Mouse (Mus musculus): ENCODE results near the gene Snrnp70. TPM values are rescaled to one million over a fixed set of nuclear protein-coding genes. Genes with fewer than 3 reads are reported as not detected.
"Not testable (repeated sequence)": the region's sequence is repeated elsewhere in the genome, so short reads cannot be mapped to it uniquely, and the experiment has no call there.

The Snrnp70 gene
- polyA plus RNA-seq, 1 experiment from 2014 or later: 204 TPM

DNA sequence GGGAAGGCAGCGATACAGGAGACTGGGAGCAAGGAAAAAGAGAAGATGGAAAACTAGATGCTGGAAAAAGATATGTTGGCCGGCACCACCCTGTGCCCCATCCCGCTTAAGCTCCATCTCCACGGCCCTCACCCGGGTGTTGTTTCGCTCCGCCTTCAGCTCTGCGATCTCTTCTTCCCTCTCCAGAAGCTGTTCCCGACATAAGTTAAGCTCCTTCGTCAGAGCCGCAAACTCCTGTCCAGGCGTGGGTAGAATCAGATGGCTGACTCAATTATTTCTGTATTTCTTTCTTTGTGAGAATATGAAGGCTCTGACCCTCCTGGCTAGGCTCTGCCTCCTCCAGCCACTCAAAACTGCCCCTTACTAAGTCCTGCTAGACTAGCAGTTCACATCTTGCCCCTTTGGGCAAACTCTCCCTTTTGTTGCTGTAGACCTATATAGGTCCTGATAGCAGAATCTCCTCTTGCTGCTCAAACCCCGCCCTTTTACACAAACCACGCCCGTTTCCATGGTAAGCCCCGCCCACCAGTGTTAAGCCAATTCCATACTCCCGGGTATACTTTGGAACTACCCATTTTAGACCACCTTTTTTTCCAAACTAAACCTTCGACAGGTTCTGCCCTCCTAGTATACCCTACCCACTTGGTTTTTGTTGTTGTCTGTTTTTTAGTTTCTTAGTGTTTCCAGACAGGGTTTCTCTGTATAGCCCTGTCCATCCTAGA lies 35.0 kb downstream of the Snrnp70 start:
- 44% methylated on average over 18 of the region's 18 CpGs for WGBS
- Histone ChIP-seq H3K4me3 (peak overlapping the region; percentile 49), H3K4me1 (peaks cover 11% of the 10 kb centered on the region), H3K9ac (no peak overlapping the region), H3K4me2 (peak overlapping the region; percentile 85; the same call in 1 of the 2 replicates), H3K27ac (no peak overlapping the region), H3K9me3 (no peaks in the 10 kb centered on the region), H3K36me3 (peaks cover 9% of the 10 kb centered on the region; the same call in 1 of the 2 replicates), H3K27me3 (peaks cover 52% of the 10 kb centered on the region)
- no peak for ATAC-seq (ENCODE audit: insufficient number of reproducible peaks, low FRiP score, low TSS enrichment, low read depth)

DNA sequence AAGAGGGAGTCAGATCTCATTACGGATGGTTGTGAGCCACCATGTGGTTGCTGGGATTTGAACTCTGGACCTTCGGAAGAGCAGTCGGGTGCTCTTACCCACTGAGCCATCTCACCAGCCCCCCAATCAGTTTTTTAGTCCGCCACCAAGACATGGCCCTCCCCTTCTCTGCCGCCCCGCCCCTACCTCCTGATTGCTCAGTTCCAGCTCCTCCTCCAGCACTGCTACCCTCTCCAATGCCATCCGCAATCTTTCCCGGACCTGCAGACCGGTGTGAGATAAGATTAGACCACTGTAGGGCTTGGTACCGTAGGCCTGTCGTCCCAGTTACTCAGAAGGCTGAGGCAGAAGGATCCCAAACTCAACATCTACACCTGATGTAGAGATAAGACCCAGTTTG lies 36.5 kb downstream of the Snrnp70 start:
- 56% methylated on average over 11 of the region's 11 CpGs for WGBS
- not testable (repeated sequence) for H3K9ac ChIP-seq; H3K36me3 ChIP-seq; H3K4me3 ChIP-seq; H3K4me2 ChIP-seq; H3K27ac ChIP-seq; ATAC-seq (ENCODE audit: insufficient number of reproducible peaks, low FRiP score, low TSS enrichment, low read depth); H3K9me3 ChIP-seq
- H3K4me1 ChIP-seq: peaks cover 11% of the 10 kb centered on the region
- H3K27me3 ChIP-seq: peaks cover 40% of the 10 kb centered on the region

DNA sequence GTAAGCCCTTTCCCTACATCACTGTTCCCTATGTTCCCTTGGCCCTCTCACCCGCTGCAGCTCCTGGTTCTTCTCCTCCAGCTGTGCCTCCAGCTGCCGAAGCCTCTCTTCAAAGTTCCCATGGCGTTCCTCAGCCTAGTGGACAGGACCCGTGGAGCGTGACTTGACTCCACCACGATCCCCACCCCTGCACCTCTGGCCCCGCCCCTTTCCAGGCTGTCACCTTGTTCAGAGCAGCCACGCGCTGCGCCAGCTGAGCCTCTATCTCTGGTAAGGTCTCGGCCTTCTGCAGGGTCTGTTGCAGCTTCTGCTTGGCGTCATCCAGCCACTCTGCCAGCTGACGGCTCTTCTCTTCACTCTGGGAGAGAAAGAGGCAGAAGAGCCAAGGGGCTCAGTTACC lies 39.5 kb downstream of the Snrnp70 start:
- Histone ChIP-seq H3K36me3 (peaks cover 15% of the 10 kb centered on the region; the same call in 1 of the 2 replicates), H3K4me1 (peaks cover 2% of the 10 kb centered on the region), H3K9ac (no peak overlapping the region), H3K4me3 (no peak overlapping the region), H3K9me3 (no peaks in the 10 kb centered on the region), H3K27ac (no peak overlapping the region), H3K27me3 (peaks cover 12% of the 10 kb centered on the region), H3K4me2 (no peak overlapping the region)
- WGBS: 55% methylated on average over 13 of the region's 13 CpGs
- ATAC-seq (ENCODE audit: insufficient number of reproducible peaks, low FRiP score, low TSS enrichment, low read depth): no peak

DNA sequence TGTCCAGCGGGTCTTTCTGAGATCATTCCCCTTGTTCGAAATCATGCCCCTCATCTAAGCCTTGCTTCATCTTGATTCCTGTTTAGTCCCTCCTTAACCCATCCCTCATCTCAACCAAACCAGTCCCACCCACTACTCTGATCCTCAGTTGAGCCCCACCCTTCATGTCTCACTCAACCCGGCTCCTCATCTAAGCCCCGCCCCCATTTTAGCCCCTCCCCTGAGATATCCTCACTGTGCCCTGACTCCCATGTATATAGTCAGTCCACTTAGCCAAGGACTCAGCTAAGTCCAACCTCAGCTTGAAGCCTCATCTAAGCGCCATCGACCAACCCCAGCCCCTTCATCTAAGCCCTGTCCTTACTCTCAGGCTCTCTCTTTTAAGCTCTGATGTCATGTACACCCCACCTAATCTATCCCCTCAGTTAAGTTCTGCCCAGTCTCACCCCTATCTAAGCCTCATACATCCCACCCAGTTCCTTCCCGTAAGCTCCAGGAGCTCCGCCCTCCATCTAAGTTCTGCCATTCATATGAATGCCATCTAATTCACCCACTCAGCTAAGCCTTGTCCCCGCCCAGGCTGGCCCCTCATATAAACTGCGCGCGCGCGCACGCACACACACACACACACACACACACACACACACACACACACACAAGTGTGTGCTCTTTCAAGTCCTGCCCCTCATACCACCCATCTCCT lies 40.1 kb downstream of the Snrnp70 start:
- Histone ChIP-seq H3K4me1 (no peaks in the 10 kb centered on the region), H3K9me3 (no peaks in the 10 kb centered on the region), H3K36me3 (peaks cover 15% of the 10 kb centered on the region; the same call in 1 of the 2 replicates), H3K4me3 (no peak overlapping the region), H3K4me2 (no peak overlapping the region), H3K27me3 (peaks cover 6% of the 10 kb centered on the region), H3K9ac (no peak overlapping the region), H3K27ac (no peak overlapping the region)
- no peak for ATAC-seq (ENCODE audit: insufficient number of reproducible peaks, low FRiP score, low TSS enrichment, low read depth)
- 73% methylated on average over 15 of the region's 15 CpGs for WGBS

DNA sequence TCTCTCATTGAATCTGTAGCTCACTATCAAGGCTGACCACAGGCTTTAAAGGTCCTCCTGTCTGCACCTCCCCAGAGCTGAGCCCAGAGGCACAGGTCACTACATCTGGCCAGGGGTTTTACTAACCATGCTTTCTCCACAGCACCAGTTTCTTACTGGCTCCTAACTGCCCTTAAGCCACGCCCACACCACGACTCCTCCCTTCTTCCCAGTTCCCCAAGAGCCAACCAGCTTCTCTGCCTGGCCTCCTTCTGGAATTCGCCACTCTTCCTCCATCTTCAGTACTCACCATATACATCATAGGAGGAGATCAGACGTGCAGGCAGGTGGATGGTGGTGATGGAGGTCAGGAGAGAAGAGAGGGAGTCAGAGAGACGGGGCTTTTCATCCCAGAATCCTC lies 42.5 kb downstream of the Snrnp70 start:
- ATAC-seq (ENCODE audit: insufficient number of reproducible peaks, low FRiP score, low TSS enrichment, low read depth): no peak
- Histone ChIP-seq H3K4me2 (no peak overlapping the region), H3K36me3 (peaks cover 15% of the 10 kb centered on the region; the same call in 1 of the 2 replicates), H3K9ac (no peak overlapping the region), H3K9me3 (no peaks in the 10 kb centered on the region), H3K27ac (no peak overlapping the region), H3K4me3 (no peak overlapping the region), H3K27me3 (no peaks in the 10 kb centered on the region), H3K4me1 (no peaks in the 10 kb centered on the region)
- 14% methylated on average over 5 of the region's 5 CpGs for WGBS

DNA sequence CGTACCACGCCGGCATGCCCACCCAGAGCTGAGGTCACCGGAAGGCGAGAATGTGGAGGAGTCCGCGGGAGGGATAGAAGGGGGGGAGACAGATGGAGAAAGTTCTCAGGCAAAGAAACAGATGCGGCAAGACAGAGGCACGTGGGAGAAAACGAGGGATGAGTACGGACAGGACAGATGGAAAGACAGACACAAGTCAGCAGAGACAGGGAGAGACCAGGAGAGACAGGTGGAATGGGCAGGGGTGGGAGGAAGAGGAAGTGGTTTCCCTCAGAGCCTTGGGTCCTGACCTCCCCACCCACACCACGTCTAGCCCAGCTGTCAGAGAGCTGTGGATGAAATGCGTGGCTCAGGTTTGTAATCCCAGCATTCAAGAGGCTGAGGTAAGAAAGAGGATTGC lies 48.6 kb downstream of the Snrnp70 start:
- Histone ChIP-seq H3K4me1 (no peaks in the 10 kb centered on the region), H3K9me3 (no peaks in the 10 kb centered on the region), H3K4me2 (no peak overlapping the region), H3K27ac (no peak overlapping the region), H3K36me3 (no peaks in the 10 kb centered on the region), H3K27me3 (no peaks in the 10 kb centered on the region), H3K9ac (no peak overlapping the region), H3K4me3 (no peak overlapping the region)
- 77% methylated on average over 13 of the region's 13 CpGs for WGBS
- ATAC-seq (ENCODE audit: insufficient number of reproducible peaks, low FRiP score, low TSS enrichment, low read depth): no peak

DNA sequence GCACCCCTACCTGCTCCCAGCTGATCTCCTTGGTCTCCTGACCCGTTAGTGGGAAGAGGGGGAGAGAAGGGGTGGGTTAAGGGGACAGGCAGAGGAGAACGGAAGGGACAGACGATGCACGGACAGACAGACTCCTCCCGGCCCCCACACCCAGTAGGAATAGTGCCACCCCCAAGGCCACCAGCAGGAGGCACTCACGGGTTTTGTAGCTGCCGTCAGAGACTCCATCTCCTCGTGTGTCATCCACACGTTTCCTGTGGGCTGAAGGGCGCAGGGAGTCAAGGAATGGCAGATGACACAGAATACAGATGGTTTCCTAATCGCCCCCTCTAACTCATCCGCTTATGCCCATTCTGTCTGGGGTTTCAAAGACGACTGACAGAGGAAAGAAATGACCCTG lies 52.0 kb downstream of the Snrnp70 start:
- H3K9ac ChIP-seq: no peak overlapping the region
- ATAC-seq (ENCODE audit: insufficient number of reproducible peaks, low FRiP score, low TSS enrichment, low read depth): no peak
- H3K27ac ChIP-seq: no peak overlapping the region
- no peaks in the 10 kb centered on the region for H3K27me3 ChIP-seq
- H3K36me3 ChIP-seq: no peaks in the 10 kb centered on the region
- H3K4me1 ChIP-seq: peaks cover 31% of the 10 kb centered on the region
- no peak overlapping the region for H3K4me3 ChIP-seq
- H3K4me2 ChIP-seq: no peak overlapping the region
- no peaks in the 10 kb centered on the region for H3K9me3 ChIP-seq
- 30% methylated on average over 13 of the region's 13 CpGs for WGBS

DNA sequence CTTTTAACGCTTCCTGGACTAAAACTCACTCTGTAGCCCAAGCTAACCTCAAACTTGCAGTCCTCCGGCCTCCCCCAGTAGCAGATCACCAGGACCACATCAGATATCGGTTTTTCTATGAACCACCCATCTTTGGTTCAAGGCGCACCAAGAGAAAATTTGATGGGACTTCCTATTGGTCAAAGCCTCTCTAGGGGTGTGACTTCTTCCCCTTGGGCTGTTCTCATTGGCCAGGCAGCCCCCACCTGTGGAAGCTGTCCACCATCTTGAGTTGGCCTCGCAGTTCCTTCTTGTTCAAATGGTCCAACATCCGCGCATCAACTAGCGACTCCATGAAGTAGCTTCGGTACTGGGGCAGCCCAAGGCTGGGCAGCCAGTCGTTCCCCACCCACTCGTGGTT lies 53.5 kb downstream of the Snrnp70 start:
- H3K9ac ChIP-seq: no peak overlapping the region
- no peak overlapping the region for H3K27ac ChIP-seq
- H3K27me3 ChIP-seq: 0 out of 2 replicates have a peak, but pooled peaks cover 3% of the 10 kb centered on the region
- H3K4me3 ChIP-seq: no peak overlapping the region
- 89% methylated on average over 11 of the region's 11 CpGs for WGBS
- no peaks in the 10 kb centered on the region for H3K9me3 ChIP-seq
- H3K36me3 ChIP-seq: no peaks in the 10 kb centered on the region
- peaks cover 43% of the 10 kb centered on the region for H3K4me1 ChIP-seq
- ATAC-seq (ENCODE audit: insufficient number of reproducible peaks, low FRiP score, low TSS enrichment, low read depth): no peak
- no peak overlapping the region for H3K4me2 ChIP-seq

DNA sequence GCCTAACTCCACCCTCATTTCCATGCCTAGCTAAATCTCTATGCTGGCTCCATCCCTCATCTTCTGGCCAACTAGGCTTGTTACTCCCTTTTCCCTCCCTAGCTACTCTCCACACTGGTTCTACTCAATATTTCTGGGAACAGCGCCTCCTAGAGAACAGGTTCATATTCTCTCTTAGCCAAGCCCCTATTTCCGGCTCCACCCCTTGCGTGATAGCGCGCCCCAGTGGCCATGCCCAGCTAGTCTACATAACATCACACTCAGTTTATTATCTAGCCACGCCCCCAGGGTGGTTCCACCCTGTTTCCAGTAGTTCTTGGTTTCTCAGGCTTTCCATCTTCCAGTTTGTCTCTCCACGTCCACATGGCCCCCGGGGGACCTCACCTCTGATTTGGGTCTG lies 54.2 kb downstream of the Snrnp70 start:
- H3K9me3 ChIP-seq: no peaks in the 10 kb centered on the region
- ATAC-seq (ENCODE audit: insufficient number of reproducible peaks, low FRiP score, low TSS enrichment, low read depth): no peak
- H3K27me3 ChIP-seq: 0 out of 2 replicates have a peak, but pooled peaks cover 3% of the 10 kb centered on the region
- H3K4me3 ChIP-seq: peak overlapping the region; percentile 57
- H3K9ac ChIP-seq: no peak overlapping the region
- no peaks in the 10 kb centered on the region for H3K36me3 ChIP-seq
- H3K4me2 ChIP-seq: peak overlapping the region; percentile 95
- H3K4me1 ChIP-seq: peaks cover 43% of the 10 kb centered on the region
- WGBS: 4% methylated on average over 8 of the region's 8 CpGs
- peak overlapping the region; percentile 72 for H3K27ac ChIP-seq

DNA sequence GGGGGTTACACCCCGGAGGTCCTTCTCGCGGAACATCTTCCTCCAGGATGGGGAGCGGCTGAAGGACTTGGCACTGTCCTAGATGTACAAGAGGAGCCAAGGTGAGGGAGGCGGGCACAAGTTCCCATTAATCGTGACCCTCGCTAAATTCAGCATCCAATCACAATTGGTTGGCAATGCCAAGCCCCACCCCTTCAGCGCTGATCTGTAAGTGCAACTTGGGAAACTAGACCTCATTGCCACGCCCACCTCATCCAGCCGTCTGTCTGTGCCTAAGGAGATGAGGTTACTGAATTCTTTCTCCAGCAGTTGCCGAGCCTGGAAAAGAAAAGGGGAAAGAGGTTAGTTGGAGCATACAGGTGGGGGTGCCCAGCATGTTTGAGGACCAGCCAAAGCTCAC lies 54.9 kb downstream of the Snrnp70 start:
- Histone ChIP-seq H3K4me3 (peak overlapping the region; percentile 57), H3K4me1 (peaks cover 43% of the 10 kb centered on the region), H3K27me3 (0 out of 2 replicates have a peak, but pooled peaks cover 3% of the 10 kb centered on the region), H3K4me2 (peak overlapping the region; percentile 95), H3K36me3 (no peaks in the 10 kb centered on the region), H3K9ac (no peak overlapping the region), H3K27ac (peak overlapping the region; percentile 72), H3K9me3 (no peaks in the 10 kb centered on the region)
- no peak for ATAC-seq (ENCODE audit: insufficient number of reproducible peaks, low FRiP score, low TSS enrichment, low read depth)
- 1% methylated on average over 11 of the region's 11 CpGs for WGBS

DNA sequence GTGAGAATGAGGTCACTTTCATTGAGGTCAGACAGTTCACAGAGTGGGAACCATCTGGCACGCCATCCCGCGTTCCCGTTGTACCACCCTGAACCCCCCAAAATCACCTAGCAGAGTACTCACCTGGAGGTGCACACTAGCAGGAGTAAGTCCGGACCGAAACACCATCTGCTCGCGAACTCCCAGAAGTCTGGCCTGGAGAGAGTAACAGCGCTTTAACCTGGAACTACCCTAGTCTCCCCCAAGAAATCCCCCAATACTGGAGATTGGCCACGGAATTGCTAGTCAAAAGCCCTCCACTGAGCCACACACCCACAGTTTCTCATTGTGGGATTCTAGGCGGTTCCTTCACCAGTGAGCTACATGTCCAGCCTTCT lies 55.5 kb downstream of the Snrnp70 start:
- 0 out of 2 replicates have a peak overlapping the region, but pooled peaks have one; percentile 38 for H3K27ac ChIP-seq
- WGBS: under 1% methylated on average over 11 of the region's 11 CpGs
- peak overlapping the region; percentile 95 for H3K4me2 ChIP-seq
- 0 out of 2 replicates have a peak overlapping the region, but pooled peaks have one; percentile 65 for H3K9ac ChIP-seq
- H3K9me3 ChIP-seq: no peaks in the 10 kb centered on the region
- peak overlapping the region; percentile 57 for H3K4me3 ChIP-seq
- peaks cover 47% of the 10 kb centered on the region for H3K4me1 ChIP-seq
- H3K27me3 ChIP-seq: 0 out of 2 replicates have a peak, but pooled peaks cover 3% of the 10 kb centered on the region
- ATAC-seq (ENCODE audit: insufficient number of reproducible peaks, low FRiP score, low TSS enrichment, low read depth): no peak
- no peaks in the 10 kb centered on the region for H3K36me3 ChIP-seq

DNA sequence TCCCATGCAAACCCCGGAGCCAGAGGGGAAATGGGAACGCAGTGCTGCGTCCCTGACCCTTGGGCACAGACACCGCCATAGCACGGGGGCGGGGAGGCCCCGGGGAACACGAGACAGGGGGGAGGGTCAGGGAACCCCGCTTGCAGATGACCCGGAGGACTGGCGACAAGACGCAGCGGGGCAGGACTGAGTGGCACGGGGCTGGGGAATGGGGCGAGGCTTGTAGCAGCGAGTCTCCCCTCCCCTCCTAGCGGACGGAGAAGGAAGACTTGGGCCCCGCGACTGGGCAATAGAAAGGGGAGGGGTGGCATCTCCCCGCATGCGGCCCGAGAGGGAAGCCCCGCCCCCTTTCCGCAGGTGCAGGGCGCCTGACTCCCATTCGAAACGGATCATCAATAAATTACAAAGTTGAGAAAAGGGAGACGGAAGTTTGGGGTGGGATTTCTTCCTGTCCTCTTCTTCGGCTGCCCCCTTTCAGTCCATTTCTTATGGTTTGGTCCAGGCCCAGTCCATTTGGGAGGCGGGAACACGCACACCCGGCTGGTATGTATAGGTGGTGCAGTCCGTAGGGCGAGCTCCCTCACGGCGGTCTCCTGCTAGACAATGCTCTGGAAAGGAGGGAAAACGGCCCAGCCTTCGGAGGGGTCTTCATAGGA lies 56.0 kb downstream of the Snrnp70 start:
- Histone ChIP-seq H3K4me3 (peak overlapping the region; percentile 57), H3K9ac (peak overlapping the region; percentile 65), H3K36me3 (no peaks in the 10 kb centered on the region), H3K27ac (peak overlapping the region; percentile 60), H3K27me3 (0 out of 2 replicates have a peak, but pooled peaks cover 3% of the 10 kb centered on the region), H3K9me3 (no peaks in the 10 kb centered on the region), H3K4me2 (peak overlapping the region; percentile 95), H3K4me1 (peaks cover 52% of the 10 kb centered on the region)
- ATAC-seq (ENCODE audit: insufficient number of reproducible peaks, low FRiP score, low TSS enrichment, low read depth): peak; percentile 67
- WGBS: under 1% methylated on average over 38 of the region's 39 CpGs

Data from limb, embryonic 15.5 days (tissue).